Mouse (Mus musculus): ENCODE data around the gene Cdc27.
"Not testable (repeated sequence)": the region's sequence is repeated elsewhere in the genome, so short reads cannot be mapped to it uniquely, and the experiment has no call there.

Cdc27 gene

DNA sequence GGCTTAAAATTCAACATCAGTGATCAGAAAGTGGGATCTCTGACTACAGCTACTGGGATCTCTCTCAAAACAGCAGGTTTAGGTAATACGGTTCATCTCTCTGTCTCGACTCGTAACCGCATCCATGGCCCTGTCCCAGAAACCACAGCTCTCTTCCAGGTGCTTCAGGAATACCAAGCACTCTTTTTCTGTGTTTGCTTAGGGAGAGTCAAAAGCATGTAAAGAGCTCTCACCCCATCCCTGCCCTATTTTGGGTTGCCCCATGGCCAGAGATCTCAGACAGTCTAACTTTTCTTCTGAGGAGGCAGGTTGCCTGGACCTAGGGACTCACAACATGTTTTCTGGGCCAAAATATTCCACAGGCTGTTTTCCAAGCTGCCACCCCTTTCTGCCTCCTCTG lies 17.9 kb upstream of the Cdc27 start:
- no peak for DNase-seq

DNA sequence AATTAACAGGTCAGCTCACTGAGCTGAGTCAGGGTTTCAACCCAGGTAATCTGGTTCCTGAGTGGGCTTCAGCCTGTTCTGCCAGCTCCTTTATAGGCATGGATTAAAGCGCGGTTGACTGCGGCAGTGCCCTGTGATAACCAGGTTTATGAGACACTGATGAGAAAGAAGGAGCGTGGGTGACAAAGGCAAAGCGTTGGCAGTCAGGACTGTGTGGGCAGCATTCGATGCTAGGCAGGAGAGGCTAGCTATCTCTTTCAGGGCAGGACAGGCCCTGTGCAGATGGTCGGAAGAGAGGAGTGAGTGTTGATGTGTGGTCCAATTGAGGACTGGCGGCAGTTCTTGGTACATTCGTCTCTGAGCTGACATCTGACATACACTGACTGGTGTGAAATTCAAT lies 17.3 kb upstream of the Cdc27 start:
- DNase-seq, result peak; percentile 40

DNA sequence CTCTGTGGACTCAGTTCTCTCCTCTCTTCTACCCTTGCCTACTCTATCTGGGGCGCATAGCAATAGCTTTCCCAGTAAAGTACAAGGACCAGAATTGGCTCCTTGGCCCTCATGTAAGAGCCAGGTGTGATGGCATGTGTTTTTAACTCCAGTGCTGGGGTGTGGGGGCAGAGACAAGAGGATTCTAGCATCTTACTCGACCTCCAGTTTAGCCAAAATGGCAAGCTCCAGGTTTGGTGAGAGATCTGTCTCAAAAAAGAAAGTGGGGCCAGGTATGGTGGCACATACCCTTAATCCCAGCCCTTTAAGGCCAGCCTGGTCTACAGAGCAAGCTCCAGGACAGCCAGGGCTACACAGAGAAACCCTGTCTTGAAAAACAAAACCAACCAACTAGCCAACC lies 16.4 kb upstream of the Cdc27 start:
- DNase-seq, result no peak

DNA sequence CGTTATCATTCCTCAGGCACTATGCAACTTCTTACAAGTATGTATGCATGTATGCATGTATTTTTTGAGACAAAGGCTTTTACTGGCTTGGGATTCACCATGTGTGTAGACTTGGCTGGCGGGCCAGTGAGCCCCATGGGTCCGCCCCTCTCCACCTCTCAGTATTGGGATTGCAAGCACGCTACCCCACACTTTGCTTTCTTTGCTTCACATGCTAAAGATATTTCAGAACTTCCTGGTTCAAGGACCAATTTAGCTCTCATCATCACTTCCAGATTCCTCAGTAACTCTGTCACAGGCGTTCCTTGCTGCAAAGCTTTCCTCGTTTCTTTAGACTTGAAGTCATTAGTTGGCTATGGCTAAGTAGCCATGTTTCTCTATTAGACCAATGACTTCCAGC lies 15.7 kb upstream of the Cdc27 start:
- no peak for DNase-seq

DNA sequence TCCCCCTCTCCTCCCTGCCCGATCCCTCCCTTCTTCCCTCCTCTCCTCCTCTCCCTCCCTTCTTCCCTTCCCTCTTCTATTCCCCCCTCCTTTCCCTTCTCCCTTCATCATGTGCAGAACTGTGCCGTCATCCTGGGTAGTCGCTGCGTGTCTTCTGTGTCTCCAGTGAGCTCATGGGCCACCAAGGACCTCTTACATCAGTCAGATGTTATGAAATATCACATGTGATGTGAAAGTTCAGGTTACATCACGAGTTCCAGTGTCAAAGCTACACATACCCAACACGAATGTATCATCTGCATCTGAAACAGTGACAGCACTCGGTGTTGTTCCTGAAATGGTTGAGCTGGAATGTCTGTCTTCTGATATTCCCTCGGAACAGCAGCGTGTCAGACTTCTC lies 14.8 kb upstream of the Cdc27 start:
- no peak for DNase-seq

DNA sequence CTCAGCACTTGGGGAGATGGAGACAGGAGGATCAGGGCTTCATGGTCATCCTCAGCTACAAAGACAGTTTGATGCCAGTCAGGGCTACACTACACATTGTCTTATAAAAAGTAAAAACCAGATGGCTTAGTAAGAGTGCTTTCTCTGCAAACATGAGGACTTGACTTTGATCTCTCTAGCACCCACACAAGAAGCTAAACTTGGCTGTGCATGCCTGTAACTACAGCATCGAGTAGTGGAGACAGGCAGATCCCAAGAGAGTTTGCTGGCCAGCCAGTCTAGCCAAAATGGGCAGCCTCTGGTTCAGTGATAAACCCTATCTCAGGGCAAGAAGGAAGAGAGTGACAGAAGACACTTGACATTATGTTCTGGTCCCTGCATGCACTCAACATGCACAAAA lies 13.1 kb upstream of the Cdc27 start:
- no peak for DNase-seq

DNA sequence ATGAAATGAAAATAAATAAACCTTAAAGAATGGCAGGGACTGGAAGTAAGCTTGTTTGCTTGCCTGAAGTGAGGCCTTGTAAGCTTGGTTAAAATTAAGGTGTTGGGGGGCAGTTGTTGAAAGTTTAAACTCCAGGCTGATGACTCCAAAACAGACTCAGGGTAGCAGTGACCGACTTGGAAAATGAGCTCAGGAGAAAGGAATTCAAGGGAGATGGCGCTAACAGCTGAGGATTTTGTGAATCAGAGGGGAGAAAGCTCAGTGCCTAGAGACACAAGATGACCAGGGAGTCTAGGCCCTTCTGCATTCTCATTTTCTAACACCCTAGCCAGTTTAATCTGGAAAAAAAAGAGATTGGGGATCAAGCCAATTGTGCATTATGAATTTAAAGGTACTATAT lies 10.6 kb upstream of the Cdc27 start:
- DNase-seq, result no peak

DNA sequence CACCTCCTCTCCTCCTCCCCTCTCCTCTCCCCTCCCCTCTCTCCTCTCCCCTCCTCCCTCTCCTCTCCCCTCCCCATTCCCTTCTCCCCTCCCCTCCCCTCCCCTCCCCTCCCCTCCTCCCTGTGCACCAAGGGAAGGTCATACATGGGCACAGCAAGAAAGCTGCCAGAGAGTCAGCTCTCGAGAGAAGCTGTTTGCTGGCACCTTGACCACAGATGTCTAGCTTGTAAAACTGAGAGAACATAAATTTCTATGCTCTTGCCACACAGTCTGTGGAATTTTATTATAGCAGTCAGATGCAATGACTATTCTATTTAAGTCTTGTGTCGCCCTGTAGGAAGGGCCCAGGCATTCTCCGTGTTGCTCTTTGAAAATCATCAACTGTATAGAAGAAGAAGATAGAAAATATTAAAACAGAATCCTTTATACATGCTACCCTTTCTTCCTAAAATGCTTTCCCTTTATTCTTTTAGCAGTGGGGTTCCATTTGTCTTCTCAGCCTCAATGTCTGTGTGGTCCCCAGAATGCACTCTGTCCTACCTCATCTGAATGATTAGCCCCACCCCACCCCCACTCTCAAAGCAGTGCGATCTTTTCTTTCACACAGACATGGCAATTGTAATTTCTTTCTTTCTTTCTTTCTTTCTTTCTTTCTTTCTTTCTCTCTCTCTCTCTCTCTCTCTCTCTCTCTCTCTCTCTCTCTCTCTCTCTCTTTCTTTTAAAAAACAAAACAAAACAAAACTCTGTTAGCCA lies 8.4 kb upstream of the Cdc27 start:
- DNase-seq, result no peak

DNA sequence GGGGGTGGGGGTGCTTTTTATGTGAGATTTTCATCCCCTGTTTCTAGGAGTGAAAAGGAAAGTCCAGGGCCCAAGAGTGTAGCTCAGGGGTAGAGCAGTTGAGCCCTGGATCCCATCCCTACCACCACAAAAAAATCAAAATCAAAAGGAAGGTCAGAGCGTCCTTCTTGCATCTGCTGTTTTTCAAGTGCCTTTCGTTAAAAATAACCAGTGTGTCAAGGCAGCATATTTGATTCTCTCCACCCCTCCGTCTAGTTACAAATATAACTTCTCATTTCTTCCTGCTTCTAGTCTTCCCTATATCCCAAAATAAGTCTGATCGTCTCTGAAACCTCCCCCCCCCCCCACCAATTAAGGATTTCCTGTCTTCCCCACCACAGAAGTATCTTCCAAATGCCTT lies 7.6 kb upstream of the Cdc27 start:
- DNase-seq, result no peak

DNA sequence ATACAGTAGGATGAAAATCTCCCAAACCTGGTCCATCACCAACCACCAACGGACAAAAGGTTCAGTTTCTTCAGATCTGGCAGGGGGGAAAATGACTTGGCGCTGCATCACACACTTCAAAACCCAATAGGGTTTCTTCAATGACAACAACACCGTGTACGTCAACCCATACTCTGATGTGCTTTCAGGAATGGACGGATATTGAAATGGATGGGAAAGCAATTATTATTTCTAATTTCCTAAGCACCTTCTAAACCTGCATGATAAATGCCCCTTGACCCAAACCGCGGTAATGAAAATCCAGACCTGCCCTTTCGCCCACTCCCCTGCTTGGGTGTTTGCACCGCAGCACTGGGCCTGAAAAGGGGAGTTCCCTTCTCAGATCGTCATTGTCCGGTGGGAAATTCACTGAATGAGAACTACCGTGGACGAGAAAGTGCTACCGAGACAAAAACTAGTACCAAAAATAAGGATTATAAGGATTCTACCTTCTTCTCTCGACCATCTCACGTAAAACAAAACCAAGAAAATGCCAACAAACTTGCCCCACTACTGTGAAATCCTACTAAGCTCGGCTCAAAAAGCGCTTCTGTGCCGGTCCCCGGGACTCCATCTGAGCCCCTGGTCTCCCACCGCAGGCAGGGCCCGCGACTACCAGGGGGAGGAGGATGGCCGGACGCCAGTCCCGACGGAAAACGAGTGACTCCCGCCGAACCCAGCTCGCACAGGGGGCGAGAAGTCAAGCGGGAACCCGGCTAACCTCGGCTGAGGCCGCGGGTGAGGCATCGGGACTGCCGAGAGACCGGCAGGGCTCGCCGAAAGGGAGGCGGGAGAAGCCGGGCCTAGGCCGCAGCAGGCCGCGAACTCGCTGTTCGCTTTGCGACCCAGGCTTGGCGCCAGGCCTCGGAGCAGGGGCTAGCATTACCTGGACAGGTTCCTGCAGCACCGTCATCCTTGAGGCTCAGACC lies 698 bp downstream of the Cdc27 start:
- DNase-seq, result no peak

DNA sequence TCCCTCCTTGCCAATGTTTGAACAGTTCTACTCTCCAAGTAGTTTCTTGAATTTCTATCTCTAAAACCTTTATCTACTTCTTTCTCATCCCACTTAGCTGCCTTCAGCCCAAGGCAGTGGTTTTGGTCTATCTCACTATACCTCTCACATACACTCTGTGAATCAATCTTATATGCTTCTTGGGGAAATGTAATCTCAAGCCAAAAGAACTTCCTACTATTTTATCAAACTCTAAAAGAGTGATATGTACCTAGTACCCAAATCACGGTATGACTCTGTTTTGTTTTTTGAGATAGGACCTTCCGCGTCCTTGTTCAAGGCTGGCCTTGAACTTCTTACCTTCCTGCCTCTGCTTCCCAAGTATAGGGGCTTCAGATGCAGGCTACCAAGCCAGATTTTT lies 2.9 kb downstream of the Cdc27 start:
- DNase-seq, result no peak

DNA sequence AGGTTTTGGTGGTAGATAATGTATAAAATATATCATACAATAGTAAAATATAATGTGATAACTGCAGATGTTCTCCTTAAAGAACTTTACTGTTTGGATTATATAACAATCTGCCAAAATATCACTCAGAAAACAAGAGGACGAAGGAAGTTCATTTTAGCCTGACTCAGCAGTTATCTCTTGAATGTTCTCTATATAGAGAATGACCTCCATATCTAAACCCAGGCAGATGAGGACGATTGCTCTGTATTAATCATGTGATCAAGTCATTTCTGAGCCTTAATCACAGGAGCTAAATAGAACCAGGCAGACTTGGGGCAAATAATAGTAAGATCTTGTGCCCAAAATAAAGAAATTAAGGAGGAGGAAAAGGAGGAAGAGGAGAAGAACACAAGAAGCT lies 5.9 kb downstream of the Cdc27 start:
- no peak for DNase-seq

DNA sequence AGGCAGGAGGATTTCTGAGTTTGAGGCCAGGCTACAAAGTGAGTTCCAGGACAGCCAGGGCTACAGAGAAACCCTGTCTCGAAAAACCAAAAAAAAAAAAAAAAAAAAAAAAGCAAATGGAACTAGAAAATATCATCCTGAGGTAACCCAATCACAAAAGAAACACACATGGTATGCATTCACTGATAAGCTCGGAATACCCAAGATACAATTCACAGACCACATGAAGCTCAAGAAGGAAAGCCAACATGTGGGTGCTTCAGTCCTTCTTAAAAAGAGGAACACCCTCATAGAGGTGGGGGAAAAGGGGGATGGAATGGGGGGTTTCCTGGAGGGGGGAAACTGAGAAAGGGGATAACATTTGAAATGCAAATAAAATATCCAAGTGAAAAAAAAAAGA lies 7.1 kb downstream of the Cdc27 start:
- DNase-seq, result not testable (repeated sequence)

DNA sequence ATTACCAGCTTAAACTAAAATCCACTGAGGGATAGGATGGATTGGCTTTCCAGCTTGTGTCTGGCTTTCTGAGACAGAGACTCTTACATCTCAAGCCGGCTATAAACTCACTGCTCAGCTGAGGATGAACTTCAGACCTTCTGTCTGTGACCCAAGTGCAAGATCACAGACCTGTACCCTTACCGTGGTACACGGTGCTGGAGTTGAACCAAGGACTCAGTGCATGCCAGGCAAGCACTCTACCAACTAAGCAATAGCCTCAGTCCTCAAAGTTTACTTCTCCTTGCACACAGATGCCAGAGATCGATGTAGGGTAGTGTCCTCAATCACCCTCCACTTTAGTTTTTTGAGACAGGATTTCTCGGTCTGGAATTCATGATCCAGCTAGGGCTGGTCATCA lies 10.6 kb downstream of the Cdc27 start:
- DNase-seq, result no peak

DNA sequence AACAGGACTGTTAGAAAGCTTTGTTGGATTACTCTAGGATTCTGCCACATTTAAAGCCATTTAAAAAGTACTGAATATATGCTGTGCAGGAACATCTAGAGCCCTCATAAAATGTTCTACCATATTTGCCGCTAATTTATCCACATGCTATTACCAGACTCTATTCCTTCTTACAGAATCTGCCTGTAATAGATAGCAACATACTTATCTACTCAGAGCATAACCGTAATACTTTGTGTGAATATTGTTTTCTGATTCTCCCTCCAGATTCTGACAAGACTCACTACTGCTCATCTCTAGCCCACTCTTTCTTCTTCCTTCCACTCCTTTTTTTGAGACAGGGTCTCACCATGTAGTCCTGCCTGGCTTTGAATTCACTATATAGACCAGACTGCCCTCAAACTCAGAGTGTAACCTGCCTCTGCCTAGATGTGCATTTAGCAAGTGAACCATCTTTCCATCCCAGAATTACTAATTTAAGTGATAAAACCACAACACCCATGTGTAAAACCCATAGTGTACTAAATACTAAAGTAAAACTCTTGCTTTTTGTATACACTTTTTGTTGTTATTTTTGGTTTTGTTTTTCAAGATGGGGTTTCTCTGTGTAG lies 12.4 kb downstream of the Cdc27 start:
- DNase-seq, result no peak

DNA sequence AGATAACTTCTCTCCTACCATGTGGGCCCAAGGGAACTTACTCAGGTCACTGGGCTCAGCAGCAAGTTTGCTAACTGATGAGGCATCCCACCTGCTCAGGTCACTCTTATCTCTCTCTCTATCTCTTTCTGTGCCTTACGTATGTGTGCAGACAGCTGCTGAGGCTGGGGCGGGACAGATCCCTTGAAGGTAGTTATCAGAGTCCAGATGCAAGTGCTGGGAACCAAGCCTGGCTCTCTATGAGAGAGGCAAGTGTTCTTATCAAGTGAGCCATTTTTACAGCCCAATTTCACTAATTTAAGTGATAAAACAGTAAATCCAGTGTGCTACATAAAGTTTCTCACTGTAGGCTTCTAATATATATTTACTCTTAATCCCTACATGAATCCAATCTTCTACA lies 13.6 kb downstream of the Cdc27 start:
- DNase-seq, result no peak

DNA sequence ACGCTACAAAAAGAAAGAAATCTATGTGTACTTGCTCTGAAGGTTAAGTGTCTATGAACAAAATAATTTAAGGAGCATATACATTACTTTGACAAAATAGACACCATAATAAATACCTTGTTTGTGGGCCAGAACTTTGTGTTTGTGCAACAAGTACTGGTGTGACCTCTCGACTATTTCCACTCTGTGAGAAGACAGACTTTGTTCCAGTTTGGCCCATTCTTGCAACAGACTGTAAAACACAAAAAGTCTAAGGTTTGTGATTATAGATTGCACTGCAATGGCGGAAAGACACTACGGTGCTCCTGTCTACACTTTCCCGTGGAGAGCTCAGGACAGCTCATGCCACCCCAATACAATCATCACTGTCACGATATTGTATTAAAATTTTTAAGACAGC lies 24.5 kb downstream of the Cdc27 start:
- DNase-seq, result no peak

DNA sequence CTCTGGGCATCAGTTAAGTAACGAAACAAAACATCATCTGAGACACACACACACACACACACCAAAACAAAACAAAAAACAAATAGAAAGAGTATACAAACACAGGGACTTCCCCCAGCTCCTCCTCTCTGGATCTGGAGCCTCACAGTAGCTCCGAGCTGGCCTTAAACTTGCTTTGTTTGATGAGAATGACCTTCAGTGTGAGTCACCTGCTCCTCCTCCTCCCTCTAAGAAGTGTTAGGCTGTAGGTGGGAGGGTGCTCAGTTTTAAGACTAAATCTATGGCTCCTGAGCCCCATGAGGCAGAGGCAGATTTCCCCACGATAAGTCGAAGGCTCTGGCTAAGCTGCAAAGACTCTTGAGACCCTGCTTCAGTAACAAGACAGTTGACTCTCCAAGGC lies 38.0 kb downstream of the Cdc27 start:
- DNase-seq, result no peak

DNA sequence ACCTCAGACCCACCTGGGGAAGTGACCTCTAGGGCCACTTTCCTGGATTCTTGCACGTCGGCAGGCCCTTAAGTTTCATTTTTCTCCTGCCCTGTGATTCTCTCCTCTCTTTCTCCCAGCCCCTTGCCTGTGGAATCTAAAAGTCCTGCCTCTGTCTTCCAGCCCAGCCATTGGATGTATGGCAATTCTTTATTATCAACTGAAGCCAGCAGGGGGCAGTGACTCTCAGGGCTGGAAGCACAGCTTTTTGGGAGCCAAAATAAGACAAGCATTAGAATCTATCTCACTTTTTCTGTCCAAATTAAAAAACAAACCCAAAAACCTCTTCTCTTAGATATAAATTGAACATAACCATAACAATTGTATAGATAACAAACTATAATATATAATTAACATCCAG lies 39.8 kb downstream of the Cdc27 start:
- DNase-seq, result no peak

DNA sequence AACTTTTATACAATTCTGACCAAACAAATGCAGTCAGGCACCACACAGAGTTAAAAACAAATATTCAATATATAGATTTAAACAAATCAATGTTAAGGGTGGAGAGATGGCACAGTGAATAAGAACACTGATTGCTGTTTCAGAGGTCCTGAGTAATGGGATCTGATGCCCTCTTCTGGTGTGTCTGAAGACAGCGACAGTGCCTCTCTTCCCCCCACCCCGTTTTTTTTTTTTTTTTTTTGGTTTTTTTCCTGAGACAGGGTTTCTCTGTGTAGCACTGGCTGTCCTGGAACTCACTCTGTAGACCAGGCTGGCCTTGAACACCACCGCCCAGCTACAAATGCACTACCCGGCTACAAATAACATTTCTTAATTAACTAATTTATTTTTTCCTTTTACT lies 42.0 kb downstream of the Cdc27 start:
- no peak for DNase-seq

DNA sequence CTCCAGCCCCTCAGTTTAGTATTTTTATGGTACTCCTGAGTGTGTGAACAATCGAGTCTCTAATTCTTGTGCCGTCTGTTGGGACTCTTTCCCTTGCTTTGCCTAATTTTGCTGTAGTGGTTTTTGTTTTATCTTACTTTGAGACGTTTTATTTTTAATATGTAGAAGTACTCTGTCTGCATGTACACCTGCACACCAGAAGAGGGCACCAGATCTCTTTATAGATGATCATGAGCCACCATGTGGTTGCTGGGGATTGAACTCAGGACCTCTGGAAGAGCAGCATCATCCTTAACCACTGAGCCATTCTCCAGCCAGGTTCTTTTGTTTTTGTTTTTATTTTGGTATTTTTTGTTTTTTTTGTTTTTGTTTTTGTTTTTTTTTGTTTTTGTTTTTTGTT lies 62.1 kb downstream of the Cdc27 start:
- no peak for DNase-seq

DNA sequence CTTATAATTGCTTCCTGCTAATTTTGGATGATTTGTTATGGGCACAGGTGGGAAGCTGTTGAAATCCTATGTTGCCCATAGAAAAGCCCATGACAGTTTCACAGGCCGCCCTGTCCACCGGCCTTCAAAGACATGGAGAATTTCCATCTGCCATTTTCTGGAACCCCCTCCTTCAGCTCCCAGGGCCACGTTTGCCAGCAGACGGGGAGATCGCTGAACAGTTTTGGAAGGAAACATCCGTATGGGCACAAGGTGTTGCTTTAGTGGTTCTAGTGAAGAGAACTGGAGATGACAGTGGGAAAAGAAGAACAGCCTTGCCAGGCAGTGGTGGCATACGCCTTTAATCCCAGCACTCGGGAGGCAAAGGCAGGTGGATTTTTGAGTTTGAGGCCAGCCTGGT lies 68.4 kb downstream of the Cdc27 start:
- no peak for DNase-seq

DNA sequence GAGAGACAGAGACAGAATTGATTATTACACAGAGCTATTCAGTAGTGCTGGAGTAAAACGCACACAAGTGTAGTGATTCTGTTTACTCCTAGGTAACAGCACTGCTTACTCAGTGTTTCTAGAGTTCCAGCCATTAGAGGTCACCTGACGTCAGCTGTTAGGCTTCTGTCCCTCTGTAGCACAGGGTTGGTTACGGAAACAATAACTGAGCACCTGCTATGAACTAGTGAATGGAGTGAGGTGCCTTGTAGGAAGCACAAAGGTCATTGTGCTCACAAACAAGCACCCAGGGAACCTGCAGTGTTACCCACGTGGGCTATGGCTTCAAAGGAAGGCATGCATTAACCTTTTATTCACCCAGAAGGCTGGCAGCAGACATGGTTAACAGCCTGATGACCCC lies 70.9 kb downstream of the Cdc27 start:
- no peak for DNase-seq

DNA sequence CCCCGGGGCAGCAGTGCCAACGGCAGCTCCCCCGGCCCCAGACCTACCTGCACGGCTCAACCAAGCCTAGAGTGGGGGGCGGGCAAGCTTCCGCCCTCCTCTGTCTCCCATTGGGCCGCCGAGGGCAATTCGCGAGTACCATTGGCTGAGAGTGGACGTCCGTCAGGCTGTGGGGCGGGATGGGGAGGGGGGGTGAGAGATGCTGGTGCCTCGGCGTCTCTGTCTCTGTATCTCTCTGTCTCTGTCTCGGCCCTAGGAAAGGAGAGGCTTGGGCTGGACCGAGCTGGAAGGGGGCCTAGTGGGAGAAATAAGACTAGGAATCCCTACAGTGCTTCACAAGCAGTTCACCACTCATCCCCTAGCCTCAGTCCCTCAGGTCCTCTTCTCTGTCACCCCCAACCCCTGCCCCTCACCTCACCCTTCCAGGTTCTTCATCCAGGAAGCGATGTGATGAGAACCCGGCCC lies 81.0 kb downstream of the Cdc27 start:
- peak; percentile 91 for DNase-seq

Measured in layer of hippocampus, adult 9-11 months (tissue).